Mouse (Mus musculus): ENCODE data around the gene Haus7.

GRCm38 (mm10) chrX:73479656-73480055, 20.8 kb upstream of the Haus7 start:
- TF ChIP-seq POLR2A (IDR thresholded peaks at IDR 0.05; ENCODE audit: insufficient read depth, low read depth, low read length) (no peak), CTCF (IDR thresholded peaks at IDR 0.05; ENCODE audit: insufficient read depth, low read depth, low read length) (no peak)
